Mouse (Mus musculus): ENCODE data around the gene Vmn1r117. TPM values are rescaled to one million over a fixed set of nuclear protein-coding genes. Genes with fewer than 3 reads are reported as not detected.

Vmn1r117 gene
- polyA plus RNA-seq (2012; rRNA removed): not detected in 2 replicates

DNA sequence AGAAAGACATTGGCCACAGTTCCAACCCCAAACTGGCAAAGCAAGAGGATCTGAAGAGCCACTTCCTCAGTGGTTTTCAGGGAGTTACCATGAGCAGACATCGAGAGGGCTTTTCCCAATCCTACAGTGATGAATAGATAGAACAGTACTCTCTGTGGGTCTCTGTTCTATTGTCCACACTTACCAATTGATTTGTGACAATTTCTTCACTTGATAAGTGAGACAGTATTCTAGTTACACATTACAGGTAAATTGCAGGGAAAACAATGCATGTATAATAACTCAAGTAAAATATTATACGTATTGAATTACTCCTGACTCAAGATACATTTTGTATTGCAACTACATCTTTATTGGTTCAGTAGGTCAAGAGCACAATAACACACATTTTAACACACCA, at the start of gene Vmn1r117:
TSS of gene Vmn1r117 (minus strand) at position 101 of the 400 bp plus-strand sequence.

DNA sequence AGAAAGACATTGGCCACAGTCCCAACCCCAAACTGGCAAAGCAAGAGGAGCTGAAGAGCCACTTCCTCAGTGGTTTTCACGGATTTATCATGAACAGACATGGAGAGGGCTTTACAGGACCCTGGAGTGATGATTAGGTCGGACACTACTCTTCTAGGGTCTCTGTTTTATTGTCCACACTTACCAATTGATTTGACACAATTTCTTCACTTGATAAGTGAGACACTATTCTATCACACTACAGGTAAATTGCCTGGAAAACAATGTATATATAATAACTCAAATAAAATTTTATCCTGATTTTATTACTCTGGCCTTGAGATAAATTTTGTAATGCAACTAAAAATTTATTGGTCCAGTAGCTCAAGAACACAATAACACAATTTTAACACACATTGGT, 28.3 kb upstream of the Vmn1r117 start, which contains the start of gene Vmn1r118:
TSS of gene Vmn1r118 (minus strand) at position 101 of the 400 bp plus-strand sequence.

DNA sequence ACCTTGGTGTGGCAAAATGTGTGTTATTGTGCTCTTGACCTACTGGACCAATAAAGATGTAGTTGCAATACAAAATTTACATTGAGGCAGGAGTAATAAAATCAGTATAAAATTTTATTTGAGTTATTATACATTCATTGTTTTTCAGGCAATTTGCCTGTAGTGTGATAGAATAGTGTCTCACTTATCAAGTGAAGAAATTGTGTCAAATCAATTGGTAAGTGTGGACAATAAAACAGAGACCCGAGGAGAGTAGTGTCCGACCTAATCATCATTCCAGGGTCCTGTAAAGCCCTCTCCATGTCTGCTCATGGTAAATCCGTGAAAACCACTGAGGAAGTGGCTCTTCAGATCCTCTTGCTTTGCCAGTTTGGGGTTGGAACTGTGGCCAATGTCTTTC, 12.0 kb downstream of the Vmn1r117 start, which contains the start of gene Vmn1r116:
TSS of gene Vmn1r116 (plus strand) at position 301 of the 400 bp plus-strand sequence.

DNA sequence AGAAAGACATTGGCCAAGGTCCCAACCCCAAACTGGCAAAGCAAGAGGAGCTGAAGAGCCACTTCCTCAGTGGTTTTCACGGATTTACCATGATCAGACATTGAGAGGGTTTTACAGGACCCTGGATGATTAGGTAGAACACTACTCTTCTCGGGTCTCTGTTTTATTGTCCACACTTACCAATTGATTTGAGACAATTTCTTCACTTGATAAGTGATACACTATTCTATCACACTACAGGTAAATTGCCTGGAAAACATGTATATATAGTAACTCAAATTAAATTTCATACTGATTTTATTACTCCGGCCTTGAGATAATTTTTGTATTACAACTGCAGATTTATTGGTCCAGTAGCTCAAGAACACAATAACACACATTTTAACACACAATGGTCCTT, 39.0 kb downstream of the Vmn1r117 start, which contains the start of gene Vmn1r115:
TSS of gene Vmn1r115 (minus strand) at position 101 of the 400 bp plus-strand sequence.

Other genes starting within 250 kb of the Vmn1r117 start
- gene Vmn1r107, start 215.2 kb downstream of the Vmn1r117 start, polyA plus RNA-seq (2012; rRNA removed): not detected in 2 replicates
- not detected in 2 replicates for gene Vmn1r111, start 180.9 kb downstream of the Vmn1r117 start, polyA plus RNA-seq (2012; rRNA removed)
- gene Gm10668, start 153.5 kb downstream of the Vmn1r117 start, polyA plus RNA-seq (2012; rRNA removed): not detected in 2 replicates
- not detected in 2 replicates for gene Vmn1r112, start 112.9 kb downstream of the Vmn1r117 start, polyA plus RNA-seq (2012; rRNA removed)
- gene Vmn1r113, start 96.8 kb downstream of the Vmn1r117 start, polyA plus RNA-seq (2012; rRNA removed): not detected in 2 replicates
- not detected in 2 replicates for gene Vmn1r114, start 71.9 kb downstream of the Vmn1r117 start, polyA plus RNA-seq (2012; rRNA removed)
- gene Vmn1r115, start 39.1 kb downstream of the Vmn1r117 start, polyA plus RNA-seq (2012; rRNA removed): not detected in 2 replicates
- gene Vmn1r116, start 11.9 kb downstream of the Vmn1r117 start, polyA plus RNA-seq (2012; rRNA removed): not detected in 2 replicates
- not detected in 2 replicates for gene Vmn1r118, start 28.2 kb upstream of the Vmn1r117 start, polyA plus RNA-seq (2012; rRNA removed)
- gene Vmn1r119, start 128.3 kb upstream of the Vmn1r117 start, polyA plus RNA-seq (2012; rRNA removed): not detected in 2 replicates
- gene Vmn1r120, start 169.7 kb upstream of the Vmn1r117 start, polyA plus RNA-seq (2012; rRNA removed): not detected in 2 replicates
- gene Vmn1r121, start 214.4 kb upstream of the Vmn1r117 start, polyA plus RNA-seq (2012; rRNA removed): not detected in 2 replicates

All from central nervous system, embryonic 18 days (tissue).